Mouse (Mus musculus) CH12.LX (cell line): ENCODE results near the gene Gli2. TPM values are rescaled to one million over a fixed set of nuclear protein-coding genes. Genes with fewer than 3 reads are reported as not detected.

ENCODE experiments used
- DNase-seq: peaks from one replicate; pipeline ENCODE4 v3.0.0-alpha.2; 2013; ENCODE audit errors: extremely low read depth
- H3K27ac ChIP-seq: 2 replicates; pipeline ENCODE4 v1.5.1; 2012; ENCODE audit warnings: low read depth, mild to moderate bottlenecking, control low read depth, moderate library complexity; ENCODE audit not compliant: insufficient read depth
- H3K27me3 ChIP-seq: replicated peaks from 2 replicates; pipeline ENCODE3; 2012; ENCODE audit warnings: inconsistent platforms
- H3K36me3 ChIP-seq, 2 experiments: replicated peaks in 1 of 2; 2 replicates each; pipeline versions ENCODE3 to v1.6.1; 2012; ENCODE audit warnings: inconsistent platforms in 1 of 2, low read length in 1 of 2, mild to moderate bottlenecking in 1 of 2, mixed read lengths in 1 of 2, moderate library complexity in 1 of 2; ENCODE audit not compliant: control insufficient read depth in 1 of 2, insufficient read depth in 1 of 2
- H3K4me1 ChIP-seq, 2 experiments: 2 replicates each; pipeline ENCODE4 v1.6.1; 2012; ENCODE audit warnings: inconsistent platforms in 1 of 2, moderate library complexity in 1 of 2; ENCODE audit not compliant: insufficient read depth in 2 of 2, control insufficient read depth in 1 of 2
- H3K4me2 ChIP-seq: 2 replicates; pipeline ENCODE4 v1.6.1; 2012; ENCODE audit warnings: low read depth, mild to moderate bottlenecking, control low read depth; ENCODE audit not compliant: poor library complexity, insufficient read depth, severe bottlenecking
- H3K4me3 ChIP-seq, 3 experiments: fragments of 150-350 bp in 1 of 3; sonication (generic) in 1 of 3; replicated peaks in 1 of 3; 2 replicates each; pipeline versions ENCODE3 to v1.5.1; 2011 to 2012; ENCODE audit warnings: low read depth in 2 of 3, low read length in 2 of 3, mild to moderate bottlenecking in 2 of 3, moderate library complexity in 2 of 3, control low read depth in 1 of 3, improper control_type of control experiment in 1 of 3, inconsistent platforms in 1 of 3, mixed read lengths in 1 of 3; ENCODE audit not compliant: poor library complexity in 1 of 3
- H3K79me2 ChIP-seq: replicated peaks from 2 replicates; pipeline ENCODE4 v1.6.1; 2012; ENCODE audit warnings: mild to moderate bottlenecking, moderate library complexity; ENCODE audit not compliant: control insufficient read depth, poor library complexity, insufficient read depth, severe bottlenecking; ENCODE audit errors: extremely low read depth
- H3K9ac ChIP-seq: 2 replicates; pipeline ENCODE4 v1.6.1; 2012; ENCODE audit warnings: low read depth, mild to moderate bottlenecking, control low read depth, moderate library complexity; ENCODE audit not compliant: insufficient read depth
- H3K9me3 ChIP-seq: replicated peaks from 2 replicates; pipeline ENCODE3; 2012; ENCODE audit warnings: low read length, inconsistent platforms, mixed read lengths
- BHLHE40 ChIP-seq: IDR thresholded peaks from 2 replicates; pipeline ENCODE4 v1.6.1; 2011; ENCODE audit warnings: mild to moderate bottlenecking, low read depth, low read length, improper control_type of control experiment
- CHD1 ChIP-seq: IDR thresholded peaks from 2 replicates; pipeline ENCODE4 v1.6.1; 2012; ENCODE audit warnings: low read depth, low read length, improper control_type of control experiment, inconsistent platforms
- GABPA ChIP-seq: IDR thresholded peaks from 2 replicates; pipeline ENCODE4 v1.6.1; 2012; ENCODE audit warnings: low read depth, low read length, improper control_type of control experiment, inconsistent platforms; ENCODE audit not compliant: insufficient replicate concordance
- IRF4 ChIP-seq: IDR thresholded peaks from 2 replicates; pipeline ENCODE4 v1.6.1; 2014; ENCODE audit warnings: low read depth, mild to moderate bottlenecking, inconsistent platforms, low read length, improper control_type of control experiment
- JUN ChIP-seq: IDR thresholded peaks from 2 replicates; pipeline ENCODE4 v1.6.1; 2011; ENCODE audit warnings: low read depth, mild to moderate bottlenecking, low read length, improper control_type of control experiment, moderate library complexity; ENCODE audit not compliant: insufficient read depth
- JUND ChIP-seq: conservative IDR thresholded peaks from 2 replicates; pipeline ENCODE4 v1.6.1; 2011; ENCODE audit warnings: low read depth, low read length, improper control_type of control experiment
- MYC ChIP-seq: IDR thresholded peaks from 2 replicates; pipeline ENCODE4 v1.6.1; 2011; ENCODE audit warnings: low read depth, mild to moderate bottlenecking, improper control_type of control experiment, low read length
- NELFE ChIP-seq: IDR thresholded peaks from 2 replicates; pipeline ENCODE4 v1.6.1; 2011; ENCODE audit warnings: low read depth, low read length, improper control_type of control experiment
- NRF1 ChIP-seq: IDR thresholded peaks from 2 replicates; pipeline ENCODE4 v1.6.1; 2014; ENCODE audit warnings: low read depth, mild to moderate bottlenecking, inconsistent platforms, low read length, improper control_type of control experiment, moderate library complexity
- PAX5 ChIP-seq: IDR thresholded peaks from 2 replicates; pipeline ENCODE4 v1.6.1; 2012; ENCODE audit warnings: low read length, inconsistent platforms, mixed read lengths
- POLR2A ChIP-seq: IDR thresholded peaks from 2 replicates; pipeline ENCODE4 v1.6.1; 2011; ENCODE audit warnings: low read depth, mild to moderate bottlenecking, improper control_type of control experiment, low read length
- RCOR1 ChIP-seq: conservative IDR thresholded peaks from 2 replicates; pipeline ENCODE4 v1.6.1; 2012; ENCODE audit warnings: low read depth, mild to moderate bottlenecking, inconsistent platforms, low read length, improper control_type of control experiment
- SIN3A ChIP-seq: IDR thresholded peaks from 2 replicates; pipeline ENCODE4 v1.6.1; 2012; ENCODE audit warnings: low read length, improper control_type of control experiment, inconsistent platforms
- SMC3 ChIP-seq: IDR thresholded peaks from 2 replicates; pipeline ENCODE4 v1.6.1; 2011; ENCODE audit warnings: low read depth, low read length, improper control_type of control experiment
- UBTF ChIP-seq: IDR thresholded peaks from 2 replicates; pipeline ENCODE4 v1.6.1; 2012; ENCODE audit warnings: low read depth, mild to moderate bottlenecking, inconsistent platforms, low read length, improper control_type of control experiment, moderate library complexity
- USF1 ChIP-seq: IDR thresholded peaks from 2 replicates; pipeline ENCODE4 v1.6.1; 2014; ENCODE audit warnings: low read depth, mild to moderate bottlenecking, inconsistent platforms, low read length, improper control_type of control experiment
- ZC3H11A ChIP-seq: IDR thresholded peaks from 2 replicates; pipeline ENCODE4 v1.6.1; 2012; ENCODE audit warnings: low read depth, mild to moderate bottlenecking, inconsistent platforms, low read length, improper control_type of control experiment
- ZMIZ1 ChIP-seq: IDR thresholded peaks from 2 replicates; pipeline ENCODE4 v1.6.1; 2012; ENCODE audit warnings: low read depth, mild to moderate bottlenecking, inconsistent platforms, low read length, improper control_type of control experiment
- ZNF384 ChIP-seq: IDR thresholded peaks from 2 replicates; pipeline ENCODE4 v1.6.1; 2012; ENCODE audit warnings: low read depth, low read length, improper control_type of control experiment, inconsistent platforms
- dilution Hi-C: fragments of 300-500 bp; cut with MboI; formaldehyde crosslinking; loops from 2 replicates; pipeline ENCODE4 v1.14.3; 2020; ENCODE audit warnings: low sequenced_read_pairs; ENCODE audit not compliant: extremely low pct_unique_long_range_greater_than_20kb, extremely low pct_ligation_motif_present
- in situ Hi-C: fragments of 300-500 bp; cut with MboI; formaldehyde crosslinking; loops from 3 replicates; pipeline ENCODE4 v1.14.3; 2019; ENCODE audit warnings: low sequenced_read_pairs, low pct_ligation_motif_present, low pct_unique_long_range_greater_than_20kb, mixed read lengths
- polyA plus RNA-seq: library from polyadenylated mRNA; unstranded; fragments of >175 nt; gene quantifications from 2 replicates; pipeline ENCODE4 v1.2.1, GENCODE M21; 2012; ENCODE audit warnings: low read depth; ENCODE audit not compliant: insufficient read length
- total RNA-seq, 2 experiments: library from RNA; depleted of rRNA; stranded (reverse); fragments of 300-350 nt in 1 of 2; fragments of >200 nt in 1 of 2; gene quantifications; 2 replicates each; pipeline ENCODE4 v1.2.3; 2012 to 2014

Gene Gli2
- total and polyA plus RNA-seq, 3 experiments = not detected

DNA sequence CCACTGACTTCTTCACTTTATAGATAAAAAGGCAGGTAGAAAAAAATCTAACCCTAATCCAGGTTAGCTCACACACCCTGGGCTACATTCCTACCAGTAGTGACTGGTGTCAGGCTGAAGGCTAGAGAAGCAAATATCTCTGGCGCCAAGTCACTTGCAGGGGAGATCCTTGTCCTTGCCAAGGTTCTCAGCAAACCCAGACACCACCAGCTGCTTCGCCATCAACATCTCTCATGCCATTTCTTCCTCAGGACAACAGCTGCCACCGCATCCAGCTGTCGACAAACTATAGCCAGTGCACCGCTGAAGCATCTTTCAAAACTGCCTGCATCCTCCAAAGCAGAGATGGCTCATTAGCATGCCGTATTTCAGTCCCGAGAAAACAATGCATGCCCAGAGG is 126.9 kb downstream of the Gli2 start:
- DNase-seq = no peak
- H3K4me3 ChIP-seq = no peak overlapping the region
- H3K27ac ChIP-seq = no peak overlapping the region
- H3K9me3 ChIP-seq = peaks cover 91% of the 10 kb centered on the region
- in situ Hi-C loops = no loop called here
- no peaks in the 10 kb centered on the region for H3K4me1 ChIP-seq
- no peak overlapping the region for H3K9ac ChIP-seq
- H3K79me2 ChIP-seq = no peaks in the 10 kb centered on the region
- dilution Hi-C loops = no loop called here
- TF ChIP-seq JUN (no peak), IRF4 (no peak), NELFE (no peak), UBTF (no peak), JUND (no peak), SIN3A (no peak), GABPA (no peak), MYC (no peak)
- H3K36me3 ChIP-seq = no peaks in the 10 kb centered on the region
- H3K27me3 ChIP-seq = no peaks in the 10 kb centered on the region
- no peak overlapping the region for H3K4me2 ChIP-seq

DNA sequence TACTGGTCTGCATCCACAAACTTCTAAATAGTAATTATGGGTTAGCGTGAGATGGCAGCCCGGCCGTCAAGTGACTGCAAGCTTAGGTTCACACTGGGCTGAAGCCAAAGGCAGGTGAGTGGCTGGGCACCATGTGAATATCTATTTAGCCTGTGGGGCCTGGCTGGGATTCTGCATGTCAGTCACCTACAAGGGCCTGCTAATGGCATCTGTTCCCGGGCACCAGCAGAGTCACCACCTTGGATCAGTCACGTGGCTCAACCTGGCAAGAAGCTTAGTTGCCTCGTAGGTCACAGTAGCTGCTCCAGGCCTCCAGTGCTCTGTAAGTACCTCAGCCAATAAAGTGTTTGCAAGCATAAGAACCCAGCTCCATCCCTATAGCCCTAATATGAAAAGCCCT is 131.2 kb downstream of the Gli2 start:
- TF ChIP-seq JUN = no peak
- no peak for TF ChIP-seq CHD1
- no peak for TF ChIP-seq BHLHE40
- TF ChIP-seq ZC3H11A = no peak
- no peak for TF ChIP-seq USF1
- TF ChIP-seq ZMIZ1 = no peak
- TF ChIP-seq NRF1 = no peak
- TF ChIP-seq POLR2A = no peak
- TF ChIP-seq ZNF384 = no peak
- no peak for TF ChIP-seq GABPA
- no peak for TF ChIP-seq SMC3
- no peak for TF ChIP-seq RCOR1
- TF ChIP-seq PAX5 = no peak
- no peak for TF ChIP-seq UBTF
- Histone ChIP-seq H3K36me3 (no peaks in the 10 kb centered on the region), H3K27me3 (no peaks in the 10 kb centered on the region), H3K4me3 (no peak overlapping the region), H3K27ac (no peak overlapping the region), H3K9me3 (peaks cover 93% of the 10 kb centered on the region), H3K79me2 (no peaks in the 10 kb centered on the region), H3K9ac (no peak overlapping the region), H3K4me1 (no peaks in the 10 kb centered on the region), H3K4me2 (no peak overlapping the region)
- dilution Hi-C loops = no loop called here
- no peak for DNase-seq
- in situ Hi-C loops = no loop called here
